In the genomic region with DNA sequence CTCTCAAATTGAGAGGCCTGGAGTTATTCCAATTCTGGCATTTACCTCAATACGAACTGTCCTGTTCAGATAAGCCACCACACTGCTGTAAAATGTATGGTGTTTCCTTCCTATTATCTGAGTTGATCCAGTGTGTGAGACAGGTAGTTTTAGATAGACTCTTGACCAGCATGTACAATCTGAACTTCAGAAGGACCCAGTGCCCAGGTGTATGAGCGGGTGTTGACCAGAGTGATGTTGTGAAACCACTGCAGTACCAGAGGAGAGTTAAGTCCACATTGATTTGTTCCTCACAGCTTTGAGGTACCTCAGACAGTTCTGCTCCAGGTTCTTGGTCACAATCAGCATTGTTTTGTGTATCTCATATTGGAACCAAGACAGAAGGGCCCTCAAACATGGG, we compare ENCODE assay signal across 33 mouse cellular contexts.
"Had no signal": no experiment of that assay in that cellular context is flagged by ENCODE, and none has a peak within 500 bp of the region (broad histone marks: within the 10 kb centered on the region; RNA-seq: fewer than 3 reads in every experiment).

No protein-coding gene starts in this region.

- H3K27me3 ChIP-seq: heart, embryonic 15.5 days; hindbrain, embryonic 12.5 days; hindbrain, embryonic 13.5 days; hindbrain, embryonic 15.5 days; kidney, embryonic 15.5 days had no signal

- DNase-seq: heart, postnatal 10 days; heart, postnatal 14 days; heart, postnatal 36 days; heart, postnatal 4 days; kidney, adult 11 months; kidney, adult 18-20 months; kidney, adult 2 months; kidney, adult 8-10 months; kidney, adult 9 months; kidney, postnatal 10 days; kidney, postnatal 14 days; kidney, postnatal 25 days; kidney, postnatal 36 days; kidney, postnatal 4 days; layer of hippocampus, adult 9-11 months; layer of hippocampus, postnatal 36 days had no signal

- H3K9me3 ChIP-seq: heart, embryonic 10.5 days; heart, embryonic 12.5 days; heart, embryonic 13.5 days; heart, embryonic 15.5 days; hindbrain, embryonic 10.5 days; hindbrain, embryonic 12.5 days; hindbrain, embryonic 13.5 days; hindbrain, embryonic 15.5 days; kidney, embryonic 15.5 days had no signal

- H3K4me3 ChIP-seq: heart, embryonic 10.5 days; heart, embryonic 12.5 days; heart, embryonic 13.5 days; heart, embryonic 15.5 days; hindbrain, embryonic 10.5 days; hindbrain, embryonic 12.5 days; hindbrain, embryonic 13.5 days; hindbrain, embryonic 15.5 days; kidney, embryonic 15.5 days; layer of hippocampus, adult 2 months had no signal

- H3K4me2 ChIP-seq: heart, embryonic 11.5 days; heart, embryonic 12.5 days; heart, embryonic 13.5 days; heart, embryonic 15.5 days; hindbrain, embryonic 12.5 days; hindbrain, embryonic 13.5 days; hindbrain, embryonic 14.5 days; hindbrain, embryonic 15.5 days; kidney, embryonic 15.5 days had no signal

- ATAC-seq: hindbrain, embryonic 16.5 days; hindbrain, postnatal 0 days; inflammation-experienced regulatory T-cells, adult 6 months; intestine, embryonic 16.5 days had no signal

- H3K27ac ChIP-seq: heart, embryonic 10.5 days; heart, embryonic 13.5 days; heart, embryonic 15.5 days; hindbrain, embryonic 10.5 days; hindbrain, embryonic 12.5 days; hindbrain, embryonic 13.5 days; hindbrain, embryonic 14.5 days; hindbrain, embryonic 15.5 days; hindbrain, postnatal 0 days; kidney, embryonic 15.5 days; kidney, postnatal 0 days; layer of hippocampus, adult 2 months had no signal

- H3K9ac ChIP-seq: heart, embryonic 12.5 days; heart, embryonic 13.5 days; heart, embryonic 15.5 days; hindbrain, embryonic 12.5 days; hindbrain, embryonic 13.5 days; hindbrain, embryonic 14.5 days; hindbrain, embryonic 15.5 days; kidney, embryonic 15.5 days had no signal

- H3K4me1 ChIP-seq: heart, embryonic 10.5 days; heart, embryonic 12.5 days; heart, embryonic 13.5 days; heart, embryonic 15.5 days; hindbrain, embryonic 10.5 days; hindbrain, embryonic 12.5 days; hindbrain, embryonic 13.5 days; hindbrain, embryonic 15.5 days; kidney, embryonic 15.5 days had no signal

- H3K36me3 ChIP-seq: heart, embryonic 10.5 days; heart, embryonic 12.5 days; heart, embryonic 13.5 days; heart, embryonic 15.5 days; hindbrain, embryonic 10.5 days; hindbrain, embryonic 12.5 days; hindbrain, embryonic 13.5 days; hindbrain, embryonic 15.5 days; kidney, embryonic 15.5 days had no signal
